Mouse (Mus musculus): ENCODE results near the gene Timeless.
"Not testable (repeated sequence)": the region's sequence is repeated elsewhere in the genome, so short reads cannot be mapped to it uniquely, and the experiment has no call there.

Timeless gene

DNA sequence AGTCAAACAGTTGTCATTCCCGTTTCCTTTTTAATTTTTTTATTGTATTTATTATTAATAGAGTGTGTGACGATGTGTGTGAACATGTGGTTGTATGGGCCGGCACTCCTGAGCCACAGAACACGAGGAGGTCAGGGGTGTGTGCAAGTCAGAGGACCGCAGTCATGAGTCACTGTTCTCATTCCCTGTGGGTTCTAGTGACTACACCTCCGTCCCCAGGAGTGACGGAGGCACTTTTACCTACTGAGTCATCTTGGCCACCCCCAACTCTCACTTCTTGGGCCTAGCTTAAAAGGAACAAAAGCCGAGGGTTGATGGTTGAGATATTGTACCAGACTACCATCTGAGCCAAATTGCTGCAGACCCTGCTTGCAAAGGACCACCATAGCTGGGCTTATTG lies 24.5 kb downstream of the Timeless start:
- no peak for DNase-seq (ENCODE audit: low spot score)

- no peak for DNase-seq (ENCODE audit: low spot score)
Measured at GRCm38 (mm10) chr10:128258953-128259352, 27.1 kb downstream of the Timeless start.

DNA sequence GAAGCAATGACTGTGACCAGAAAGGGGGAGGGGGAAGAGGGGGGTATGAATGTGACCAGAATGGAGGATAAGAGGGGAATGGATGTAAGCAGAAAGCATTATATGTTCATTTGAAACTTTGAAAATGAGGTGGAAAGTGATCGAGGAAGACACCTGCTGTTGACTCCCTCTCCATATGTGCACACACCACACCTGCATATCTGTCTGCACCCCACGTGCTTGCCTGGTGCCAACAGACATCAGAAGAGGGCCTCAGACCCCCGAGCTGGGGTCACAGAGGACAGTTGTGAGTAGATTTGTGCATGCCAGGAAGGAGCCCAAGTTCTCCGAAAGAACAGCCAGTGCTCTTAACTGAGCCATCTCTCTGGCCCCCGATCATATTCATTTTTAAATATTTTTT lies 28.1 kb downstream of the Timeless start:
- no peak for DNase-seq (ENCODE audit: low spot score)

DNA sequence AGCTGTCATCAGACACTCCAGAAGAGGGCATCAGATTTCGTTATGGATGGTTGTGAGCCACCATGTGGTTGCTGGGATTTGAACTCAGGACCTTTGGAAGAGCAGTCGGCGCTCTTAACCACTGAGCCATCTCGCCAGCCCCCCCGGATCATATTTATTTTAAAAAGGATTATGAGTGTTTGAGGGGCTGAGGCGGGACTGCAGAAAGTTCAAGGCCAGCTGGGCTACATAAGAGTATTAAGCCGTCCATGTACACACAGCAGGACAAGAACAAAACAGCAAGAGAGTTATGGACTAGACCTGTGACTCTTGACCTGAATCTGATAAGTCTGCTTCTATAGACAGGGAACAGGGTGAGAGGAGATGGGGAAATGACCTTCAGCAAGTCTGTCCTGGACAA lies 28.5 kb downstream of the Timeless start:
- DNase-seq (ENCODE audit: low spot score): not testable (repeated sequence)

GRCm38 (mm10) chr10:128262300-128262699 lies 30.4 kb downstream of the Timeless start:
- DNase-seq (ENCODE audit: low spot score): no peak

- no peak for DNase-seq (ENCODE audit: low spot score)
Measured at GRCm38 (mm10) chr10:128263393-128264310, 31.8 kb downstream of the Timeless start.

DNA sequence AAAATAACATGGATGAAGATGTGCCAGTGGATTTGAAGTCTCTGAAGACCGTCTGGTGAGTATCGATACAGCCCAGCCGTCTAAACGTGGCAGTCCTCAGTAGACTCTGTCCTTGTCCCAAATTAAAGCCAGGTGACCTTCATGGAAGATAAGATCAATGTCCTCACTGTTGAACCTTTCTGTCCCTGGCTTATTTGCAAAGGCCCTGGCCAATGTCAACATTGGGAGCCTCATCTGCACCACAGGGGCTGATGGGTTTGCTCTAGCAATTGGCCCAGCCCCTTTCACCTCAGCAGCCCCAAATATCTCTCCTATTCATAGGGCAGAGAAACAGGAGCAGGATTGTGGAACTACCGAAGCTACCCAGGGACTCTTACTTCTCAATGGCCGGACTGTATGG lies 36.5 kb downstream of the Timeless start, which contains the start of gene Apof:
Gene Apof (plus strand): TSS at position 301 of the 400 bp plus-strand sequence.
- no peak for DNase-seq (ENCODE audit: low spot score)

GRCm38 (mm10) chr10:128269206-128269910 lies 37.5 kb downstream of the Timeless start:
- DNase-seq (ENCODE audit: low spot score): no peak

DNA sequence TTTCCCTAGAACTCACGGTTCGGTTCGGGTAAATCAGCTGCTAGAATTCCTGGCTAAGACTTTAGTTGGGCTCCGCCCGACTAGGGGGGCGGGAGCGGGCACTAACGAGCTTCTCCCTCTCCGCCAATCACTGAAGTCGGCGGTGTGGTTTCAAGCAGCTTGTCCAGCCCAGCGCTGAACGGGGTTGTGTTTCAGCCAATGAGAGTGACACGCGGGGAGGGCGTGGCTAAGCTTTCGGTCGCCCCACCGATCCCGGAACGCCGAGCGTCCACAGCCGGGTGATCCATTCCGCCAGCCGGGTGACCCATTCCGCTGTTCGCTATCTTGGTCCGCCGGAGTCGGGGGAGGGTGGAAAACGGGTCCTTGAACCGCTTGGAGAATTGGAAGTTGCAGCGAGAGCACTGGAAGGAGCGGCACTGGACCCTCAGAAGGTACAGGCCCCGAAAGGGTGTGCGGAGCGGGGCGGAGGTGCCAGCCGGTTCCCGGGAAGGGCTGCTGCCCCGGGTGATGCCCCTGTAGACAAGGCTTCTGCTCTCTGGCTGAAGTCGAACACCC lies 38.5 kb downstream of the Timeless start, which contains the start of gene Stat2:
Gene Stat2 (plus strand): TSS at position 273 of the 555 bp plus-strand sequence.
- DNase-seq (ENCODE audit: low spot score): peak; percentile 98

GRCm38 (mm10) chr10:128270866-128271265 lies 39.0 kb downstream of the Timeless start:
- DNase-seq (ENCODE audit: low spot score): no peak

DNA sequence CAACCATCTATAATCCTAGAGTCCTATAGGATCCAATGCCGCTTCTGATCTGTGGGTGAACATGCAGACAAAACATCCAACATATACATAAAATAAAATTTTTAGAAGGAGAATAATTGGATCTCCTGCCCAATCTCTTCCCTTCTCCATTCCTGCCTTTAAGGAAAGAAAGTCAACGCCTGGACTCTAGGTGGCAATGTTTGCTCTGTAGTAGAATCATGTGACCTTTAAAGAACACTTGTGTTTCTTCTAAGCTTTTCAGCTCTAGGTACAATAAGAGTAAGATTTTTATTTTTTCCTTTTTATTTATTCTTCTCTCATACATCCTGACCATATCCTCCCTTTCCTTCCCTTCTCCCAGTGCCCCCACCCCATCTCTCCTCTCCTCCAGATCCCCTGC lies 40.0 kb downstream of the Timeless start:
- peak; percentile 41 for DNase-seq (ENCODE audit: low spot score)

DNA sequence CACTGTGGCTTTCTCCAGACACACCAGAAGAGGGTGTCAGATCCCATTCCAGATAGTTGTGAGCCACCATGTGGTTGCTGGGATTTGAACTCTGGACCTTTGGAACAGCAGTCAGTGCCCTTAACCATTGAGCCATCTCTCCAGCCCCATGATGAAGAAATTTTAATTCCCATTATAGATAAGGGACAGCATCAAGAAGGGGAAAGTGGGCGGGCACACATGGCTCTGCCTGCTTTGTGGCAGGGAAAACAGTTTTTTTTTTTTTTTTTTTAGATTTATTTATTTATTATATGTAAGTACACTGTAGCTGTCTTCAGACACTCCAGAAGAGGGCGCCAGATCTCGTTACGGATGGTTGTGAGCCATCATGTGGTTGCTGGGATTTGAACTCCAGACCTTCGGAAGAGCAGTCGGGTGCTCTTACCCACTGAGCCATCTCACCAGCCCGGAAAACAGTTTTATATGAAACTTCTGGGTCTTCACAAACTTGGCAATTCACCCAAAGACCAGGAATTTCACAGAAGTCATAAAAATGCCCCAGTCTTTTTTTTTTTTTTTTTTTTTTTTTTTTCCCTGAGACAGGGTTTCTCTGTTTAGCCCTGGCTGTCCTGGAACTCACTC lies 41.1 kb downstream of the Timeless start:
- not testable (repeated sequence) for DNase-seq (ENCODE audit: low spot score)

DNA sequence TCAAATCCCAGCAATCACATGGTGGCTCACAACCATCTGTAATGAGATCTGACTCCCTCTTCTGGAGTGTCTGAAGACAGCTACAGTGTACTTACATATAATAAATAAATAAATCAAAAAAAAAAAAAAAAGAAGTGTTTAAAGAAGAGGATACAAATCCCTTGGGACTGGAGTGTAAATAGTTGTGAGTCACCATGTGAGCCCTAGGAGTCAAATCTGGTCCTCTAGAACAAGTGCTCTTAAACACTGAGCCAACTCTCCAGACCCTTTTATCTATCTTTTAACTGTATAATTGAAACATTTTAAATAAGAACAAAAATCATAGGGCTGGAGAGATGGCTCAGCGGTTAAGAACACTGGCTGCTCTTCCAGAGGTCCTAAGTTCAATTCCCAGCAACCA lies 43.5 kb downstream of the Timeless start:
- DNase-seq (ENCODE audit: low spot score): not testable (repeated sequence)

- no peak for DNase-seq (ENCODE audit: low spot score)
Measured at GRCm38 (mm10) chr10:128278158-128278557, 46.3 kb downstream of the Timeless start.

- DNase-seq (ENCODE audit: low spot score): no peak
Measured at GRCm38 (mm10) chr10:128280943-128281342, 49.1 kb downstream of the Timeless start.

DNA sequence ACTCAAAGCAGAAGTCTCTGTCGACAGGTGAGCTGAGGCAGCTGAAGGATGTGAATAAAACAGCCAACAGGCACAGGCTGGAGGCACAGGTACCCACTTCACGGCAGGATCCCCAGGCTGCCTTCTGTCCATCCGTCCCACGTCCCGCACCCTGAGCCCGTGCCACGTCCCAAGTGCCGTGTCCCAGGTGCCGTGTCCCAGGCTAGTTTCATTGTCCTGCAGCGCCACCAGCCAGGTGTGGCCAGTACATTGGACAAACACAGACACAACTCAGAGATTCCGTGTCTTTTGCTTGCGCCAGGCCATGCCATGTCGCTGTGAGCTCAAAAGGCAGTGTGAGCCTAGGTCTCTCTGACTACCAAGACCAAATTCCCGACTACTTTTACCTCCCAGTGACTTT lies 49.8 kb downstream of the Timeless start:
- DNase-seq (ENCODE audit: low spot score): no peak

DNA sequence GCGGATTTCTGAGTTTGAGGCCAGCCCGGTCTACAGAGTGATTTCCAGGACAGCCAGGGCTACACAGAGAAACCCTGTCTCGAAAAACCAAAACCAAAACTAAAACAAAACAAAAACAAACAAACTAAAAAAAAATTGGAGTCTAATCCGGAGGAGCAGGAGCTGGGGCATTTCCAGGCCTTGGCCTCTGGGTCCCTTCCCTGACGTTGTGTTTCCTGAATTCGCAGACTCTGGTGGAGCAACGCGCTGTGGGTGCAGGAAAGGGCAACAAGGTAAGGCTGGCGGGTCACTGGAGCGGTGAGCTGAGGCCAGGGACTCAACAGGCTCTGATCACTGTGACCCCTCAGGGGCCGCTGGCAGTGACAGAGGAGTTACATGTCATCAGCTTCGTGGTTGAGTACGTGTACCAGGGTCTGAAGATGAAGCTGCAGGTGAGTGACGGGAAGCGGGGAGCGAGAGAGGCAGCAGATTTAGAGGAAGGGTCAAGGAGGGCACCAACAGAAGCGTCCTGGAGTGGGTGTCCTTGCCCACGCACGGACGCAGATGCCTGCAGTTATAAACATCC lies 51.1 kb downstream of the Timeless start:
- DNase-seq (ENCODE audit: low spot score): no peak

GRCm38 (mm10) chr10:128283604-128284579 lies 52.0 kb downstream of the Timeless start:
- peak; percentile 77 for DNase-seq (ENCODE audit: low spot score)

- DNase-seq (ENCODE audit: low spot score): not testable (repeated sequence)
Measured at GRCm38 (mm10) chr10:128290594-128290993, 58.7 kb downstream of the Timeless start.

GRCm38 (mm10) chr10:128296370-128297090 lies 64.7 kb downstream of the Timeless start:
- DNase-seq (ENCODE audit: low spot score): no peak
